Mouse (Mus musculus) megakaryocyte, embryonic 14.5 days (primary cell): ENCODE results near the gene Gm5901. TPM values are rescaled to one million over a fixed set of nuclear protein-coding genes. Genes with fewer than 3 reads are reported as not detected.

Source experiments
- H3K27me3 ChIP-seq: replicated peaks from 2 replicates; pipeline ENCODE3; 2012; ENCODE audit warnings: inconsistent platforms
- H3K36me3 ChIP-seq: replicated peaks from 2 replicates; pipeline ENCODE3; 2012; ENCODE audit warnings: low read length, inconsistent platforms, mixed read lengths
- H3K4me1 ChIP-seq: 2 replicates; pipeline ENCODE4 v1.6.1; 2012; ENCODE audit warnings: inconsistent platforms
- H3K4me3 ChIP-seq: replicated peaks from 2 replicates; pipeline ENCODE3; 2012; ENCODE audit warnings: moderate library complexity, mild to moderate bottlenecking, inconsistent platforms
- H3K9me3 ChIP-seq: 2 replicates; pipeline ENCODE4 v1.6.1; 2012; ENCODE audit warnings: inconsistent platforms
- FLI1 ChIP-seq: IDR thresholded peaks from 2 replicates; pipeline ENCODE4 v1.6.1; 2012; ENCODE audit warnings: low read length, inconsistent platforms, mixed read lengths
- GATA1 ChIP-seq: IDR thresholded peaks from 3 replicates; pipeline ENCODE4 v1.6.1; 2012; ENCODE audit warnings: mixed read lengths, low read length, inconsistent platforms, borderline replicate concordance
- polyA plus RNA-seq: library from polyadenylated mRNA; stranded (reverse); fragments of >175 nt; gene quantifications from 2 replicates; pipeline ENCODE4 v1.2.3, GENCODE M21; 2012; ENCODE audit warnings: low replicate concordance; ENCODE audit not compliant: insufficient read depth

The Gm5901 gene
- polyA plus RNA-seq, 1 experiment, result not detected

- Histone ChIP-seq H3K9me3 (peaks cover 6% of the 10 kb centered on the region; the same call in 1 of the 2 replicates), H3K27me3 (peaks cover 52% of the 10 kb centered on the region), H3K36me3 (no peaks in the 10 kb centered on the region), H3K4me3 (no peak within 1 kb of the TSS), H3K4me1 (no peaks in the 10 kb centered on the region)
- TF ChIP-seq FLI1 (no peak), GATA1 (no peak)
Observed at GRCm38 (mm10) chr7:105425424-105426043, 50.7 kb downstream of the Gm5901 start, which contains the start of gene Cckbr. Gene Cckbr (plus strand): TSS chr7:105425731.

DNA sequence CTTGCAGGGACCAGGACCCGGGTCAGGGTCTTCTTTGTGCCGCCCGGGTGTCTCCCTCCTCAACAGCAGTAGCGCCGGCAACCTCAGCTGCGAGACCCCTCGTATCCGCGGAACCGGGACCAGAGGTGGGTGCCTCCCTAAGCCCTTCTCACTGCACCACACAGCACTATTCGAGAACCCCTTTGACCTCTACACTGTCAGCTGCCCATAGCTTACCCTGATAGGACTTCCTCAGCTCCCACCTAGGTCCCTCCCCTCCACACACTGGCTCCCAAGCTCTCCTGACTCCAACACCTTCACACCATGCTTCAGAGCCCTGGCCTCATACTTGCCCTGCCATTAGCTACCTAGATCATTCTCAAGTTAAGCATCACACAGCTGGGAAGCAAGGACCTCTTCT lies 51.2 kb downstream of the Gm5901 start:
- Histone ChIP-seq H3K36me3 (no peaks in the 10 kb centered on the region), H3K4me1 (no peaks in the 10 kb centered on the region), H3K9me3 (peaks cover 6% of the 10 kb centered on the region; the same call in 1 of the 2 replicates), H3K27me3 (peaks cover 53% of the 10 kb centered on the region), H3K4me3 (no peak overlapping the region)
- no peak for TF ChIP-seq FLI1
- TF ChIP-seq GATA1, result no peak

Other genes with a start within 250 kb of the Gm5901 start
- not detected in 2 replicates for gene Olfr683, start 228.0 kb upstream of the Gm5901 start, polyA plus RNA-seq
- gene Olfr684, start 211.4 kb upstream of the Gm5901 start, polyA plus RNA-seq, result not detected in 2 replicates
- gene Olfr685, start 189.0 kb upstream of the Gm5901 start, polyA plus RNA-seq, result not detected in 2 replicates
- not detected in 2 replicates for gene Olfr686, start 167.6 kb upstream of the Gm5901 start, polyA plus RNA-seq
- gene Olfr688, start 86.9 kb upstream of the Gm5901 start, polyA plus RNA-seq, result not detected in 2 replicates
- not detected in 2 replicates for gene Olfr689, start 63.9 kb upstream of the Gm5901 start, polyA plus RNA-seq
- not detected in 2 replicates for gene Olfr690, start 40.9 kb upstream of the Gm5901 start, polyA plus RNA-seq
- 0.10 TPM in 1 of 2 replicates, not detected in the other for gene Olfr691, start 32.8 kb upstream of the Gm5901 start, polyA plus RNA-seq
- not detected in 2 replicates for gene Olfr692, start 6.8 kb upstream of the Gm5901 start, polyA plus RNA-seq
- 32.3 and 36.7 TPM in 2 replicates for gene Fam160a2, start 25.0 kb downstream of the Gm5901 start, polyA plus RNA-seq
- not detected in 2 replicates for gene Cnga4, start 29.5 kb downstream of the Gm5901 start, polyA plus RNA-seq
- gene Cckbr, start 50.7 kb downstream of the Gm5901 start, polyA plus RNA-seq, result not detected in 2 replicates
- 1.0 TPM in 1 of 2 replicates, not detected in the other for gene Cavin3, start 107.3 kb downstream of the Gm5901 start, polyA plus RNA-seq
- 33.2 and 48.4 TPM in 2 replicates for gene Smpd1, start 179.3 kb downstream of the Gm5901 start, polyA plus RNA-seq
- 4.3 and 6.3 TPM in 2 replicates for gene Apbb1, start 206.6 kb downstream of the Gm5901 start, polyA plus RNA-seq
- not detected in 2 replicates for gene Hpx, start 225.1 kb downstream of the Gm5901 start, polyA plus RNA-seq